Mouse (Mus musculus): ENCODE data around the gene Fam209.

DNA sequence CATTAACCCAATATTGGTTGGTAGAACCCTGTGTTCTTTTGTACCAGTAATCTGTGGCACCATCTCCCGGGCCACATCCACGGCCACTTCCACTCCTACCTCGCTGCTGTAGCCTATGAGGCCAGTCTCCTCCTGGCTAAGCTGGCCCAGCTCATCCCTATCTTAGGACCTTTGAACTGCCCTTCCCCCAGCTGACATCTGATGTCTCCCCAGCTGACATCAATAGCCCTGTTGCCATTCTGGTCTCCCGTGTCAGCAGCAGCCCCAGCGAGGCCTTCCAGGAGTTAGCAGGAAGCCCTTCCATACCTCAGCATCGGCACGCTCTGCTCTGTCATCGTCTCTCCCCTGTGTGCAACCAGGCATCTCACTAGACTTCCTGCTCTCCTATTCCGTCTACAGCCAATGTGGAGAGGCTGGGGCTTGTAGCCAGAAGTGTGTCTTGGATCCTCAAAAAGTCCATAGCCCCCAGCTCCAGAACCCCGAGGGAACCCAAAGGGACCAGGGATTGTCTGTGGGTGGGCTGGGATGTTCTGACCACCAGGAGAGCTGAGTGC, 4.5 kb downstream of the Fam209 start:
- TF ChIP-seq CTCF (IDR thresholded peaks at IDR 0.05; ENCODE audit: borderline replicate concordance, insufficient read depth, low read length) (no peak), POLR2A (IDR thresholded peaks at IDR 0.05; ENCODE audit: low read depth, low read length) (no peak)

All from embryonic fibroblast, embryonic 13.5 days (primary cell).